Mouse (Mus musculus): ENCODE measurements around the gene Hspg2. TPM values are rescaled to one million over a fixed set of nuclear protein-coding genes. Genes with fewer than 3 reads are reported as not detected.

The Hspg2 gene
- polyA plus RNA-seq, 1 experiment from 2014 or later, result 3.4 TPM

DNA sequence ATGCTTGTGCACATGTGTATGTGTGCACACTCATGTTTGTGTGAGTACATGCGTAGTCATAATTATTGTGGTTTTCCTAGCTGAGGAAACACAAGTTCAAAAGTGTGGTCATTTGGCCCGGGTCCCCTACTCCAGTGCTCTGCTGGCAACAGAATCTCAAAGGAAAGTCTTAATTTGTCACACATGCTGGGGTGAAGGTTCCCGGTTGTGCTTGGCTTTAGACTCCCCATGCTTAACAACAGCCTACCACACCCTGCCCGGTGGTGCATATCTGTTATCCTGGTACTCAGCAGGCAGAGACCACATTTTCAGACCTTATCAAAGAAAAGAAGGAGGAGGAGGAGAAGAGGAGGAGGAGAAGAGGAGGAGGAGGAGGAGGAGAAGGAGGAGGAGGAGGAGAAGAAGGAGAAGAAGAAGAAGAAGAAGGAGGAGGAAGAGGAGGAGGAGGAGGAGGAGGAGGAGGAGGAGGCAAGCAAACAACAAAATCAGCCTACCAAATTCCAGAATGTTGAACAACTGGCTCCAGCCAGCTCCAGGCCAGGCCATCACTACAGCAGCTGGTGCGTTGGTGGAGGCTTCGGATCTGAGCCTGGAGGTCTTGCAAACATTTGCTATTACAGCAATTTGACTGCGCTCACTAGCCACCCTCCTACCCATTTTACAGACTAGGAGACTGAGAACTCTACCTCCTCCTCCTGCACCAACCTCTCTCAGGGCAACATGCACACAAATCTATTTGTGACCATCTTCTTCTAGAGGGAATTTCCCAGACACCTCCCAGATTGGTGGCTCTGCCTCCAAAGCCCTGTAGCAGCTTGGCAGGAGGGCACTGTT lies 21.0 kb upstream of the Hspg2 start:
- H3K4me3 ChIP-seq (ENCODE audit: low read depth, low read length), result no peak overlapping the region
- no peaks in the 10 kb centered on the region for H3K4me1 ChIP-seq (ENCODE audit: control insufficient read depth, insufficient read depth, low read length)
- no peaks in the 10 kb centered on the region for H3K36me3 ChIP-seq (ENCODE audit: control insufficient read depth, insufficient read depth, low read length)
- no peak for ATAC-seq
- H3K9me3 ChIP-seq (replicated peaks; ENCODE audit: control insufficient read depth, low read length, poor library complexity, severe bottlenecking), result no peaks in the 10 kb centered on the region
- H3K27me3 ChIP-seq (ENCODE audit: control insufficient read depth, insufficient read depth, low read depth, low read length), result no peaks in the 10 kb centered on the region
- 74% methylated on average over 7 of the region's 7 CpGs for WGBS
- H3K27ac ChIP-seq (ENCODE audit: low read length), result no peak overlapping the region
- no peak overlapping the region for H3K4me2 ChIP-seq (ENCODE audit: low read length)
- no peak overlapping the region for H3K9ac ChIP-seq (ENCODE audit: low read depth, low read length)

- Histone ChIP-seq H3K4me2 (ENCODE audit: low read length) (no peak overlapping the region), H3K27ac (ENCODE audit: low read length) (no peak overlapping the region), H3K4me3 (ENCODE audit: low read depth, low read length) (no peak overlapping the region), H3K4me1 (ENCODE audit: control insufficient read depth, insufficient read depth, low read length) (no peaks in the 10 kb centered on the region), H3K9ac (ENCODE audit: low read depth, low read length) (no peak overlapping the region), H3K9me3 (replicated peaks; ENCODE audit: control insufficient read depth, low read length, poor library complexity, severe bottlenecking) (no peaks in the 10 kb centered on the region), H3K27me3 (ENCODE audit: control insufficient read depth, insufficient read depth, low read depth, low read length) (no peaks in the 10 kb centered on the region), H3K36me3 (ENCODE audit: control insufficient read depth, insufficient read depth, low read length) (no peaks in the 10 kb centered on the region)
- 40% methylated on average over 6 of the region's 6 CpGs for WGBS
- ATAC-seq, result no peak
Observed at GRCm38 (mm10) chr4:137448197-137448596, 20.4 kb upstream of the Hspg2 start.

DNA sequence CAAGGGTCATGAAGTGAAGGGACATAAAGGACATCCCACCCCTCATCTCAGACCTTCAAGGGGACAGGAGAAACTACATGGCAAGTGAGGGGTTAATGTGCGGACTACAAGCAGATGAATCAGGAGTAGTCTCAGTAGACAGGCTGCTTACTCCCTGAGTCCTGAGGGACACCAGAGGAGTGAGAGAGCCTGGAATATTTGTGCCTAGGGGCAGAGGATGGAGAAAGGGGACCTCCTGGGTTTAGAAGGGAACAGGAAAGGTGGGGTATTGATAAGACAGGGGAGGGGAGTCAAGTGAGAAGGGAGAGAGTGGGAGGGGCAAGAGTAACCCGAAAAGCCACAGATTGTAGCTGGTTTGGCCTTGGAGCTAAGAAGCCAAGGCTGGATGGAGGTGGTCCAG lies 19.9 kb upstream of the Hspg2 start:
- no peak for ATAC-seq
- Histone ChIP-seq H3K27ac (ENCODE audit: low read length) (no peak overlapping the region), H3K4me3 (ENCODE audit: low read depth, low read length) (no peak overlapping the region), H3K9ac (ENCODE audit: low read depth, low read length) (no peak overlapping the region), H3K4me2 (ENCODE audit: low read length) (no peak overlapping the region), H3K4me1 (ENCODE audit: control insufficient read depth, insufficient read depth, low read length) (no peaks in the 10 kb centered on the region), H3K36me3 (ENCODE audit: control insufficient read depth, insufficient read depth, low read length) (no peaks in the 10 kb centered on the region), H3K9me3 (replicated peaks; ENCODE audit: control insufficient read depth, low read length, poor library complexity, severe bottlenecking) (no peaks in the 10 kb centered on the region), H3K27me3 (ENCODE audit: control insufficient read depth, insufficient read depth, low read depth, low read length) (no peaks in the 10 kb centered on the region)
- WGBS, result 57% methylated on average over 2 of the region's 2 CpGs

DNA sequence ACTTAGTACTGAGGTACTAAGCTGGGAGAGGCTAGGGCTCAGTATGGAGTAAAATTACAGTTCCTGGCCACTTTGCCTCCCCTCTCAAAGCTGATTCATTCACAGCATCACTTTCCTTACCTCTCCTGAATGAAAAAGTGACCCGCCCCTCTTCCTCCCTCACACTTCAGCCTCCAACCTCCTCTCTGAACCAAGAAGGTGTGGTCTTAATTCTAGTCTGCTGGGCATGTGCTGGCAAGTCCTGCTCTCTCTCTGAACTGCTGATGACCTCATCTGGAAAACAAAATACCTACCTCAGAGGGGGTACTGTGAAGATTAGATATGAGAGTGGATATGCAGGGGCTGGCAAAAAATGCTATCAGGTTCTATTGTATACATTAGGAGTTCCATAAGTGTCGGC lies 19.4 kb upstream of the Hspg2 start:
- Histone ChIP-seq H3K27me3 (ENCODE audit: control insufficient read depth, insufficient read depth, low read depth, low read length) (no peaks in the 10 kb centered on the region), H3K4me3 (ENCODE audit: low read depth, low read length) (no peak overlapping the region), H3K9ac (ENCODE audit: low read depth, low read length) (no peak overlapping the region), H3K36me3 (ENCODE audit: control insufficient read depth, insufficient read depth, low read length) (no peaks in the 10 kb centered on the region), H3K4me1 (ENCODE audit: control insufficient read depth, insufficient read depth, low read length) (no peaks in the 10 kb centered on the region), H3K9me3 (replicated peaks; ENCODE audit: control insufficient read depth, low read length, poor library complexity, severe bottlenecking) (no peaks in the 10 kb centered on the region), H3K4me2 (ENCODE audit: low read length) (no peak overlapping the region), H3K27ac (ENCODE audit: low read length) (no peak overlapping the region)
- WGBS, result 75% methylated on average over 2 of the region's 2 CpGs
- no peak for ATAC-seq

DNA sequence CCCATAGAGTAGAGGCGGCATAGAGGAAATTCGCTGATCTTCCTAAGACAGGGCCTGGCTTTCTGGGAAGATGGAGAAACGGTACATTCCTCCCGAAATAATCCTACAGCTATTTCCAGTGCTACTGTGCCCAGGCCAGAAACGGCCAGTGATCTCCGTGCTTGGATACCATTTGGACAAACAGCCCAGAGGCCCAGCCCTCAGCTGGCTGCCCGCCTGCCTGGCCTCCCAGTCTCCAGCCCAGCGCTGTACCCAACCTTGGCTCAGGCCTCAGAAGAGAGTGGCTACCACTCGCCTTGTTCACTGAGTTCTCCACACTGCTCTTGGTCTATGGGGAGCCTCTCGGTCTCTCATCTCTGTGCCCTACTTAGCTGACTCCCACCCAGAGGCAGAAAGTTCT lies 18.9 kb upstream of the Hspg2 start:
- Histone ChIP-seq H3K4me2 (ENCODE audit: low read length) (no peak overlapping the region), H3K4me3 (ENCODE audit: low read depth, low read length) (no peak overlapping the region), H3K27ac (ENCODE audit: low read length) (no peak overlapping the region), H3K9me3 (replicated peaks; ENCODE audit: control insufficient read depth, low read length, poor library complexity, severe bottlenecking) (no peaks in the 10 kb centered on the region), H3K36me3 (ENCODE audit: control insufficient read depth, insufficient read depth, low read length) (no peaks in the 10 kb centered on the region), H3K4me1 (ENCODE audit: control insufficient read depth, insufficient read depth, low read length) (no peaks in the 10 kb centered on the region), H3K9ac (ENCODE audit: low read depth, low read length) (no peak overlapping the region), H3K27me3 (ENCODE audit: control insufficient read depth, insufficient read depth, low read depth, low read length) (no peaks in the 10 kb centered on the region)
- WGBS, result 88% methylated on average over 10 of the region's 10 CpGs
- ATAC-seq, result no peak

GRCm38 (mm10) chr4:137452190-137452589 lies 16.4 kb upstream of the Hspg2 start:
- no peaks in the 10 kb centered on the region for H3K9me3 ChIP-seq (replicated peaks; ENCODE audit: control insufficient read depth, low read length, poor library complexity, severe bottlenecking)
- no peak overlapping the region for H3K4me2 ChIP-seq (ENCODE audit: low read length)
- H3K4me3 ChIP-seq (ENCODE audit: low read depth, low read length), result no peak overlapping the region
- H3K27ac ChIP-seq (ENCODE audit: low read length), result no peak overlapping the region
- no peak overlapping the region for H3K9ac ChIP-seq (ENCODE audit: low read depth, low read length)
- no peaks in the 10 kb centered on the region for H3K4me1 ChIP-seq (ENCODE audit: control insufficient read depth, insufficient read depth, low read length)
- WGBS, result 98% methylated on average over 5 of the region's 6 CpGs
- H3K27me3 ChIP-seq (ENCODE audit: control insufficient read depth, insufficient read depth, low read depth, low read length), result no peaks in the 10 kb centered on the region
- no peak for ATAC-seq
- no peaks in the 10 kb centered on the region for H3K36me3 ChIP-seq (ENCODE audit: control insufficient read depth, insufficient read depth, low read length)

DNA sequence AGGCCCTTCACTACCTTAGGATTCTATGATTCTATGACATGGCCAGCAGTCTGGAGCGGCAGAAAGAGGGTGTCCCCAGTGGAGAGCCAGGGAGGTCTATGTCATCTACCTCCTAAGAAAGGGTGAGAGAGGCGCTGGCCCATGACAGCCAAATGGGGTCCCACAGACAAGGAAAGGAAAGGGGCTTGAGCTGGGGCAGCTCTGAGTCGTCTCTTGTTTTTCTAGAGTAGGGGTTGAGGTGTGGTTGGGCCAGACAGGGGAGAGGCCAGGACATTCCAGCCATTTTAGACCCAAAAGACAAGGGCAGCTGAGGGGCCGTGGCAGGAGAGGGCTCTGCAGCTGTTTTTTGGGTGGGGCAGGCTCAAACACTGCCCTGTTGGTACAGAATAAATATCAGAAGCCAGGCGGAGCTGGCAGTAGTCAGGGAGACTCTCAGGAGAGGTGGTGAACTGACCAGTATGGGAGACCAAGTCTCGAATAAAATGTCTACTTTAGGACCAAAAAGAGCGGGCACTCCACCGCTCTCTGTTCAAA lies 15.3 kb upstream of the Hspg2 start, which contains the start of gene 1700013G24Rik:
Gene 1700013G24Rik (plus strand): TSS at position 51 of the 534 bp plus-strand sequence.
- H3K36me3 ChIP-seq (ENCODE audit: control insufficient read depth, insufficient read depth, low read length), result no peaks in the 10 kb centered on the region

DNA sequence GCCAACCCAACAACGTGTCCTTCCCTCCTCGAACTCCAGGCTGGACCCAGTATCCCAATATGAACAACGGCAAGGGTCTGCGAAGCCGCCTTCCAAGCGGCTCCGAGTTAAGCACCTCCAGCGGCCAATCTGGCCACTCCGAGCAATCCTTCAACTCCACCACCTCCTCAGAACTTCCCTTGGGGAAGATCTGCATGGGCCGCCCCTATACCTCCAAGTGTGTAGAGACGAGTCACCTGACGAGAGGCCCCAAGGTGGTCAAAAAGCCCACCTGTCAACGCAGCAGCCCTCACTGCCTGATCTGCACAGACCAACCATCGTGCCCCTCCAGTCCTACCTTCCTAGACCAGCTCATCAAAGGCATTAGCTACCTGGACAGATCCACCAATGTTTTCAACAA lies 14.0 kb upstream of the Hspg2 start:
- WGBS, result 89% methylated on average over 14 of the region's 14 CpGs
- Histone ChIP-seq H3K27ac (ENCODE audit: low read length) (no peak overlapping the region), H3K4me1 (ENCODE audit: control insufficient read depth, insufficient read depth, low read length) (no peaks in the 10 kb centered on the region), H3K9ac (ENCODE audit: low read depth, low read length) (no peak overlapping the region), H3K4me2 (ENCODE audit: low read length) (no peak overlapping the region), H3K27me3 (ENCODE audit: control insufficient read depth, insufficient read depth, low read depth, low read length) (no peaks in the 10 kb centered on the region), H3K9me3 (replicated peaks; ENCODE audit: control insufficient read depth, low read length, poor library complexity, severe bottlenecking) (no peaks in the 10 kb centered on the region), H3K4me3 (ENCODE audit: low read depth, low read length) (no peak overlapping the region), H3K36me3 (ENCODE audit: control insufficient read depth, insufficient read depth, low read length) (no peaks in the 10 kb centered on the region)
- no peak for ATAC-seq

More for the DNA sequence above, 15.3 kb upstream of the Hspg2 start, which contains the start of gene 1700013G24Rik:
- WGBS, result 80% methylated on average over 8 of the region's 8 CpGs
- Histone ChIP-seq H3K4me1 (ENCODE audit: control insufficient read depth, insufficient read depth, low read length) (no peaks in the 10 kb centered on the region), H3K9me3 (replicated peaks; ENCODE audit: control insufficient read depth, low read length, poor library complexity, severe bottlenecking) (no peaks in the 10 kb centered on the region), H3K27me3 (ENCODE audit: control insufficient read depth, insufficient read depth, low read depth, low read length) (no peaks in the 10 kb centered on the region), H3K4me3 (ENCODE audit: low read depth, low read length) (no peak within 1 kb of the TSS), H3K27ac (ENCODE audit: low read length) (no peak within 1 kb of the TSS), H3K9ac (ENCODE audit: low read depth, low read length) (no peak within 1 kb of the TSS), H3K4me2 (ENCODE audit: low read length) (no peak within 1 kb of the TSS)
- ATAC-seq, result no peak

GRCm38 (mm10) chr4:137456581-137456980 lies 12.0 kb upstream of the Hspg2 start:
- H3K4me2 ChIP-seq (ENCODE audit: low read length), result no peak overlapping the region
- H3K27me3 ChIP-seq (ENCODE audit: control insufficient read depth, insufficient read depth, low read depth, low read length), result no peaks in the 10 kb centered on the region
- no peak overlapping the region for H3K27ac ChIP-seq (ENCODE audit: low read length)
- ATAC-seq, result no peak
- no peaks in the 10 kb centered on the region for H3K36me3 ChIP-seq (ENCODE audit: control insufficient read depth, insufficient read depth, low read length)
- 85% methylated on average over 12 of the region's 12 CpGs for WGBS
- no peaks in the 10 kb centered on the region for H3K4me1 ChIP-seq (ENCODE audit: control insufficient read depth, insufficient read depth, low read length)
- H3K9ac ChIP-seq (ENCODE audit: low read depth, low read length), result no peak overlapping the region
- no peak overlapping the region for H3K4me3 ChIP-seq (ENCODE audit: low read depth, low read length)
- no peaks in the 10 kb centered on the region for H3K9me3 ChIP-seq (replicated peaks; ENCODE audit: control insufficient read depth, low read length, poor library complexity, severe bottlenecking)

Data from midbrain, embryonic 16.5 days (tissue).